Mouse (Mus musculus) forebrain, postnatal 0 days (tissue): ENCODE measurements around the gene Igsf9b. TPM values are rescaled to one million over a fixed set of nuclear protein-coding genes. Genes with fewer than 3 reads are reported as not detected.

Experiments used
- ATAC-seq: fragments of 200-750 bp; cut with Nextera tagmentation; 2 replicates; pipeline ENCODE4 v1.8.0; 2017; ENCODE audit warnings: mild to moderate bottlenecking, moderate library complexity
- DNase-seq: peaks from one replicate; pipeline ENCODE4 v3.0.0-alpha.2; 2015
- H3K27ac ChIP-seq: fragments of 300-500 bp; sonication (generic); 2 replicates; pipeline ENCODE4 v1.5.1; 2014; ENCODE audit warnings: low read depth, mild to moderate bottlenecking, antibody characterized with exemption, low read length, moderate library complexity, mixed read lengths
- H3K27me3 ChIP-seq: fragments of 300-500 bp; sonication (generic); 2 replicates; pipeline ENCODE4 v1.6.1; 2014; ENCODE audit warnings: mild to moderate bottlenecking, low read length, mixed read lengths; ENCODE audit not compliant: insufficient read depth
- H3K36me3 ChIP-seq: fragments of 300-500 bp; sonication (generic); 2 replicates; pipeline ENCODE4 v1.6.1; 2014; ENCODE audit warnings: mild to moderate bottlenecking, moderate library complexity; ENCODE audit not compliant: insufficient read depth
- H3K4me1 ChIP-seq: fragments of 300-500 bp; sonication (generic); 2 replicates; pipeline ENCODE4 v1.6.1; 2014; ENCODE audit warnings: antibody characterized with exemption; ENCODE audit not compliant: insufficient read depth
- H3K4me2 ChIP-seq: fragments of 300-500 bp; sonication (generic); 2 replicates; pipeline ENCODE4 v1.6.1; 2014; ENCODE audit warnings: low read depth, mild to moderate bottlenecking, moderate library complexity
- H3K4me3 ChIP-seq: fragments of 300-500 bp; sonication (generic); 2 replicates; pipeline ENCODE4 v1.5.1; 2014; ENCODE audit warnings: low read depth, low read length, mixed read lengths
- H3K9ac ChIP-seq: fragments of 300-500 bp; sonication (generic); 2 replicates; pipeline ENCODE4 v1.6.1; 2014; ENCODE audit warnings: mild to moderate bottlenecking
- H3K9me3 ChIP-seq: fragments of 300-500 bp; sonication (generic); 2 replicates; pipeline ENCODE4 v1.6.1; 2016; ENCODE audit warnings: low read length
- CTCF ChIP-seq: sonication (generic); IDR thresholded peaks from 2 replicates; pipeline ENCODE4 v1.5.1; 2016; ENCODE audit warnings: antibody characterized with exemption, control low read depth, low read depth
- WGBS: fragments of 180-500 bp; shearing (Covaris S2); extraction: QIAGEN DNeasy Blood & Tissue Kit; methylation state at CpG from one replicate; pipeline ENCODE4 v1.1.7; 2014; 5-methylcytosine and 5-hydroxymethylcytosine counted together
- polyA plus RNA-seq: library from polyadenylated mRNA; unstranded; fragments of >200 nt; fragmentation: Nextera tagmentation; extraction: Ambion mirVana; gene quantifications from 2 replicates; pipeline ENCODE4 v1.2.1, GENCODE M21; 2015
- total RNA-seq: library from RNA; depleted of rRNA; stranded (reverse); fragments of >200 nt; gene quantifications from 2 replicates; pipeline ENCODE4 v1.2.3, GENCODE M21; 2014; rRNA removed

The Igsf9b gene
- total RNA-seq (22.5 and 30.8 TPM in 2 replicates), polyA plus RNA-seq (5.6 and 11.8 TPM in 2 replicates)

DNA sequence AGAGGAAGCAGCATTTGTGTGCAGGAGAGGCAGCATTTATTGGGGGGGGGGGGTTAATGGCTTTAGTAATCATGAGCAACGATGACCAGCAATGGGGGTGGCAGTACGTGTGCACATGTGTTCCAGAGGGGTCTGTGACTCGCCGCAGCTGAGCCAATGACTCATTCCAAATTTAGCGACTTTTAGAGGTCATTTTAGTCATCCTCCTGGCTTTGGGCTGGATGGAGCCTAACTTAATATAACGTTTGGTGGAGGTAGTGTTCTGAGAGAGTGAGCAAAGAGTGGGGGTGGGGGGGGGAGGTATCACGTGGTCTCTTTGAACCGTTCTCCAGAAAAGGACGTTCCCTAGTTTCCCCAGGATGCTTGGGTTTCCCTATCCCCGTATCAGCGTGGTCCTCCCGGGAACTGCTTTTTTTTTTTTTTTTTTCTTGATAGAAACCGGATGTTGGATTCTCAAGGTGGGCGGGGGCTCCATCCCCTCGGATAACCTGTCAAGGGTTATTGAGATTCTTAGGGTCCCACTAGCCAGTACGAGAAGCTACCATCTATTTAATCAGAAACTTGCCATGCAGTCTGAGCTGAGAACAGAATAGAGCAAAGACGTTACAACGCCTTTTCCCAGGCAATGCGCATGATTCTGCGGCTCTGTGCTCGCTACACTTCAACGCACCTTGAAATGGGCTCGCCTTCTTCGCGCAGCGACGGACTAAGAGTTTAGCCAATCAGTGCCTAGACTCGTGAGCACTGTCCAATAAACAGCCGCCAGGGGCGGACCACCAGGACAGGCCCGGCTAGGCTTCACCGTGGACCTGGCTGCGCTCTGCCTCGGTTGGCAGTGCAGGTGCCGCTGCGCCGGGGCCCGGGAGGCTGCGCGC, at the start of gene Igsf9b:
Igsf9b (plus strand) TSS at position 794 of the 875 bp plus-strand sequence.
- Histone ChIP-seq H3K36me3 (no peaks in the 10 kb centered on the region), H3K4me2 (peak within 1 kb of the TSS; percentile 70), H3K9ac (peak within 1 kb of the TSS; percentile 53), H3K4me1 (peaks cover 12% of the 10 kb centered on the region; the same call in 1 of the 2 replicates), H3K27ac (peak within 1 kb of the TSS; percentile 76), H3K27me3 (no peaks in the 10 kb centered on the region), H3K9me3 (no peaks in the 10 kb centered on the region), H3K4me3 (peak within 1 kb of the TSS; percentile 54)
- WGBS = under 1% methylated on average over 40 of the region's 40 CpGs
- peak; percentile 45 for TF ChIP-seq CTCF
- peak; percentile 99 for ATAC-seq
- DNase-seq = peak; percentile 97

DNA sequence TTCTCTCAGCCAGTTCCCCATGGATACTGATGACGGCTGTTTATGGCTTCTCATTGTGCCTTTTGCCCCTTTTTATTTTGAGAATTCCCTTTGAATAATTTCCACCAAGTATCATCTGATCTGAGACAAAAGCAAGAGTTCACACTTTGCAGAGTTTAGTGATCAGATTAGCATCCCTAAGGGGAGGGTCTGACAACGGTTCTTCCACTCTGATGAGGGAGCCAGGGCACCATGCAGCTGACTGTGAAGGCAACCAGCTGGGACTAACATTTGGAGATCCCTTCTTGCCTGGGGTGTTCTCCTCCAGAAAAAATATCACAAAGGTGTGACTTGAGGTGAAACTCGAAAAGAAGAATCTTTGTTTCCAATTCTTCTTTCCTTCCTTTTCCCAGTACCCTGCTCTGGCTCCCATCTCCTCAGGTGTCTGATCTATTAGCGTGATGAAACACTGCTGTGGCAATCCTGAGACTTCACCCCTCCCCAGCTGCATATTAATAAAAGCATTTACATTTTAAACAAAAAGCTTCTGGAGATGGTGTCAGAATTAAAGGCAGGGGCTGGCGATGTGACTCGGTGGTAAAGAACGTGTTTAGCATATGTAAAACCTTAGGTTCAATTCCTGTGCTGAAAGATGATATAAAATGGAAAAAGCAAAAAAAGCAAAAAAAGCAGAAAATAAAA, 46.8 kb upstream of the Igsf9b start:
- Histone ChIP-seq H3K9me3 (no peaks in the 10 kb centered on the region), H3K27me3 (no peaks in the 10 kb centered on the region), H3K4me2 (no peak overlapping the region), H3K27ac (no peak overlapping the region), H3K36me3 (no peaks in the 10 kb centered on the region), H3K4me3 (no peak overlapping the region), H3K9ac (no peak overlapping the region), H3K4me1 (no peaks in the 10 kb centered on the region)
- no peak for TF ChIP-seq CTCF
- DNase-seq (peak; percentile 31), ATAC-seq (peak; percentile 88; the same call in 1 of the 2 replicates)
- 47% methylated on average over 7 of the region's 7 CpGs for WGBS

DNA sequence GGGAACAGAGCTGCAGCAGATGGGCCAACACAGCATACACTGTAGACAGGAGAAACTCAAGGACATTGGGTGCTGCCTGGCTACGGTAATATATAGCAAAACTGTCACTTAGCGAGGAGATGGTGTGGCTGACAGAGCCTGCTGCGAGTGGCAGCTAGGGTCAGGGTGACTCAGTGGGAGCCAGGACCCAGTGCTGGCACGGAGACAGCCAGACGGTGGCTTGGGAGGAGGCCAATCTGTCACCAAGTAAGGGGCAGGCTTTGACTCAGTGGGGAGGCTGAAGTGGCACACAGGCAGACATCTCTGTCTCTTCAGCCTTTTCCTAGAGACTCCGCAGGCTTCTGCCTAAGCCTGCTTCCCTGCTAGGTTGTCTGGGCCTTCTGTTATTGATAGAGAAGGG, 42.5 kb upstream of the Igsf9b start:
- 50% methylated on average over 6 of the region's 6 CpGs for WGBS
- no peak for DNase-seq

DNA sequence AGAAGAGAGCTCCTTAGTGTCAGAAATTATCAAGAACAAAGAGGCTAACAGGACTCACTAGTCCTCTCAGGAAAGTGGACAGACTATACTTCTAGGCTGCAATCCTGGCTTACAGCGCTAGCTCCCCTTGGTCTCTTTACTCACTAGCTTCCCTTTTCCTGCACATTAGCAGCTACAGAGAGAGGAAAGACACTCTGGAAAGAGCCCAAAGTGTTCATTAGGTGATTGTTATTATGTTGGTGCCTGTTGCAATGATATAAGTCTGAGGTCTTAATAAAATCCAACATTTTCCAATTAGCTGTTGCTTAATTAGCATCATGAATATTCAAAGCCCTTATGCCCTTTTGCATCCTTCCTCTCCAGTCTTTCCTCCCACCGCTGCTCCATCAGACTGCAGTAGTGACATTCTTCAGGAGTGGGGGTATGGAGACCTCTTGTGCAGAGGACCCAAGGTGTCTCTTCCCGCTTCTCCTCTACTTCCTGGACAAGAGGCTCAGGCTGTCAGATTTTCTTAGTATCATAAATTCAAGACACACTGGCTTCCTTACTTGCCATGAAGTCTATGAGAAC, 38.5 kb upstream of the Igsf9b start:
- ATAC-seq (no peak), DNase-seq (no peak)
- 38% methylated on average over 3 of the region's 3 CpGs for WGBS
- no peak overlapping the region for H3K9ac ChIP-seq
- H3K27ac ChIP-seq = no peak overlapping the region
- no peak overlapping the region for H3K4me3 ChIP-seq
- no peaks in the 10 kb centered on the region for H3K36me3 ChIP-seq
- H3K9me3 ChIP-seq = no peaks in the 10 kb centered on the region
- H3K4me1 ChIP-seq = peaks cover 5% of the 10 kb centered on the region; the same call in 1 of the 2 replicates
- no peaks in the 10 kb centered on the region for H3K27me3 ChIP-seq
- TF ChIP-seq CTCF = no peak
- H3K4me2 ChIP-seq = no peak overlapping the region

More for the DNA sequence above, 42.5 kb upstream of the Igsf9b start:
- H3K4me3 ChIP-seq = no peak overlapping the region
- H3K36me3 ChIP-seq = no peaks in the 10 kb centered on the region
- H3K4me2 ChIP-seq = no peak overlapping the region
- H3K27ac ChIP-seq = no peak overlapping the region
- no peaks in the 10 kb centered on the region for H3K9me3 ChIP-seq
- no peak overlapping the region for H3K9ac ChIP-seq
- no peaks in the 10 kb centered on the region for H3K4me1 ChIP-seq
- no peak for TF ChIP-seq CTCF
- no peak for ATAC-seq
- H3K27me3 ChIP-seq = no peaks in the 10 kb centered on the region

GRCm38 (mm10) chr9:27261905-27262304, 37.1 kb upstream of the Igsf9b start:
- no peaks in the 10 kb centered on the region for H3K9me3 ChIP-seq
- 23% methylated on average over 2 of the region's 2 CpGs for WGBS
- H3K27me3 ChIP-seq = no peaks in the 10 kb centered on the region
- H3K36me3 ChIP-seq = no peaks in the 10 kb centered on the region
- H3K4me3 ChIP-seq = no peak overlapping the region
- DNase-seq (peak; percentile 72), ATAC-seq (peak; percentile 68)
- H3K9ac ChIP-seq = no peak overlapping the region
- no peak overlapping the region for H3K27ac ChIP-seq
- H3K4me2 ChIP-seq = no peak overlapping the region
- TF ChIP-seq CTCF = no peak
- peaks cover 5% of the 10 kb centered on the region; the same call in 1 of the 2 replicates for H3K4me1 ChIP-seq

- TF ChIP-seq CTCF = no peak
- Histone ChIP-seq H3K4me3 (no peak overlapping the region), H3K27me3 (no peaks in the 10 kb centered on the region), H3K9me3 (no peaks in the 10 kb centered on the region), H3K36me3 (no peaks in the 10 kb centered on the region), H3K9ac (no peak overlapping the region), H3K4me1 (peaks cover 5% of the 10 kb centered on the region; the same call in 1 of the 2 replicates), H3K27ac (no peak overlapping the region), H3K4me2 (no peak overlapping the region)
- DNase-seq (no peak), ATAC-seq (no peak)
- WGBS = 64% methylated on average over 3 of the region's 3 CpGs
Observed at GRCm38 (mm10) chr9:27265009-27265408, 34.0 kb upstream of the Igsf9b start.

DNA sequence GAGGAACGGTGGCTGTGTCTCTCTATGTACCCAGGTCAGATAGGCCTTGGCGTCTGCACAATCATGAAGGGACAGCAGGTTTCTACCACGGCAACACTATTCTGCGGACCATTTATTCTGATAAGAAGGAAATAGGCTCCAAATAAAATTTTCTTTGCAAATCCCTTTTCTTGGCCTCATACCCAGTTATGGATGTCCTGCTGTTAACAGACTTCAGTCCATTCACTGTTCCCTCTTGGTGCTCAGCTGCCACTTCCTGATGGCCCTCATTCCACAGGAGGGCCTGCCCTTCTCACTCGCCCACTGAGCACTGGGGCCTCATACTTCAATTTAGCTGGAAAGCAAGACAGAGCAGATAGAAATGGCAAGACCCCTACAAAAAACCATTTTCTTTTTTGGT, 31.1 kb upstream of the Igsf9b start:
- H3K9ac ChIP-seq = no peak overlapping the region
- no peak for TF ChIP-seq CTCF
- WGBS = 89% methylated on average over 5 of the region's 5 CpGs
- H3K36me3 ChIP-seq = no peaks in the 10 kb centered on the region
- H3K4me1 ChIP-seq = no peaks in the 10 kb centered on the region
- no peak overlapping the region for H3K4me2 ChIP-seq
- no peak overlapping the region for H3K27ac ChIP-seq
- no peaks in the 10 kb centered on the region for H3K9me3 ChIP-seq
- ATAC-seq (no peak), DNase-seq (no peak)
- no peak overlapping the region for H3K4me3 ChIP-seq
- H3K27me3 ChIP-seq = no peaks in the 10 kb centered on the region
